Mouse (Mus musculus): Measurements from ENCODE around the gene Ino80.

DNA sequence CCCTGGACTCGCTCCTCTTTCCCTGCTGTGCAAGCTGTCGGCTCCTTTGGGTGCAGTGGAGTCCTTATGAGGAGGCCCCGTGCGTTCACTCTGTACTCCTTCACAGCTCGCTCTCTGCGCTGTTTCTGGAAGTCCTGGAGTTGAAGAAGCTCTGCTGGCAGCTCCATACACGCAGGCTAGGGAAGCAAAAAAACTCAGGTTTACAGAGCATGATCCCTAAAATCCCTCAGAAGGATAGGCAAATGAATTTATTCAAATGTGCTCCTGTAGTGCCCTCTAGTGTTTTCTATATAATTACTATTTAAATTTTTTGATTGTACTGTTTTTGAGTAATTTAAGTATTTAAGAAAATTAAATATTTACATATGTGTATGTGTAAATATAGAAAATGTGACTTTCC is 43.1 kb upstream of the Ino80 start:
- TF ChIP-seq POLR2A (IDR thresholded peaks at IDR 0.05; ENCODE audit: insufficient read depth, low read depth, low read length): no peak
- no peak for TF ChIP-seq CTCF (IDR thresholded peaks at IDR 0.05; ENCODE audit: insufficient read depth, low read depth, low read length)

Data from olfactory bulb, adult 2 months (tissue).